Mouse (Mus musculus) ovary, postnatal 36 days (tissue): ENCODE data around the gene Rps6kl1.

ENCODE experiments used
- DNase-seq: peaks from one replicate; pipeline ENCODE4 v3.0.0; 2022; ENCODE audit warnings: low spot score, mixed read lengths

The Rps6kl1 gene

DNA sequence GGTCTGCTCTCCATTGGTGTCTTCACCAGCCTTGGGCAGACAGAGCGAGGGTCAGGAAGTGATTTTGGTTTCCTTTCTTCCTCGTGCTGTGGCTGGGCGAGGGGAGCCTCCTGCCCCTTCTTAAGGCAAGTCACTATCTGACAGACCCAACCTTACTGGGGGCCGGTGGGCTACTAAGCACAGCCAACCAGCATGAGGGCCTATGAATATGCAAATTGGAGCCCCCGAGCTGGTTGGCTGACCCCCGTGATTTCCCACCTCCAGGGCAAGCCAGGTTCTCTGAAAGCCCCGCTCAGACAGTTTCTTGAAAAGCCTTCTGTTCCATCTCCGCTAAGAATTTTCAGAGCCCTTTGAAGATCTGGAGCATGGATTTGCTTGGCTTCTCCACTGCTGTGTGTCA, 44.8 kb downstream of the Rps6kl1 start:
- DNase-seq: no peak

DNA sequence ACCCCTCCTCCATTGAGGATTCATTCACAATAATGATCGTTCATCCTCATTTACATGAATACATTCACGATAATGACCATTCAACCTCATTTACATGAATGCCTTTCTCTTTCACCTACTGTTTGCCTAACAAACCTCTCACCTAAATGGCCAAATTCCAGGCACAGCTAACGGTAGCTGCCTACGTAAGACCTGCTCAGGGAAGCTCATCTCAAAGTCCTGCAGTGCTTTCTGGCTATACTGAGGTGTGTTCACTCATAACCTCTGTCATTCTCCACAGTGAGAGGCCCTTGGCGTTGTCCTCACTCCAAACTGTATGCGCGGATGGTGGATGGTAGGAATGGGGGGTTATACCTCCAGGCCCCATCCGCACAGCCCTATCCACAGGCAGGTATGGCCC, 46.3 kb downstream of the Rps6kl1 start:
- no peak for DNase-seq

DNA sequence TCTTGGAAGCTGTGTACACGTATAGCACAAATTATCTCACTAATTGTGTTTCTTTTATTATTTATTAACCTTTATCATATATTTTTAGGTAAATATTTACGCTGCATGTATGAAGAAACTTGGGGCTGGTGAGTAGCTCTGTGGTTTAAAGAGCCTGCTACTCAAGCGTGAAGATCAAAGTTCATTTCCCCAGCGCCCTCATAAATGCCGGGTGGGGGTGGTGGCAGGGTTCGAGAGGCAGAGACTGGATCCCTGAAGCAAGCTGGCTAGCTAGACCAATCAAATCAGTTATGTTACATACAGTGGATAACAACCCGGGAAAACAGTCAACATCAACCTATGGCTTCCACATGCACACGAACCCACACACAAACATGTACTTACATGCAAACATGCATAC, 48.0 kb downstream of the Rps6kl1 start:
- DNase-seq: no peak

DNA sequence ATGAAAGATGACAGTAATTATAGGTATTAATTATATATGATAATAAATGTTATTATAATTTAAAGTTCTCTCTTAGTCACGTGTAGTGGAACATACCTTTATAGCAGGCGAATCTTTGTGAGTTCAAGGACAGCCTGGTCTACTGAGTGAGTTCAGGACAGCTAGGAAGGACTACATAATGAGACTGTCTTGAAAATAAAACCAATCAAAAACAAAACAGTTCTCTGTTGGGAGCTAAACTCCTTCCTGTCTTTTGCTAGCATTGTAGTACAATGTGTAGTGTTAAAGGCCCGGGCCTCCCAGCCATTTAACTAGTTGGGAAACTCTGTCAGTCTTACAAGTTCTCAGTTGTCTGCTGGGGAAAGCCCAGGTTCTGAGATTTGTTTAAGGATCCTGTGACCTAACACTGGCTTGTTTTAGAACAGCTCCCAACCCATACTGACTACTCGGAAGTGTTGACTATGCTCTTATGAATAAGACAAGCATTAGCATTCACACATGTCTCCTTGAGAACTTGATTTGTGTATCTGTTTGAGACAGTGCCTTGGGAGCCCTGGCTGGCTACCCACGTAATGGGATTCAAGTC, 49.5 kb downstream of the Rps6kl1 start:
- no peak for DNase-seq

DNA sequence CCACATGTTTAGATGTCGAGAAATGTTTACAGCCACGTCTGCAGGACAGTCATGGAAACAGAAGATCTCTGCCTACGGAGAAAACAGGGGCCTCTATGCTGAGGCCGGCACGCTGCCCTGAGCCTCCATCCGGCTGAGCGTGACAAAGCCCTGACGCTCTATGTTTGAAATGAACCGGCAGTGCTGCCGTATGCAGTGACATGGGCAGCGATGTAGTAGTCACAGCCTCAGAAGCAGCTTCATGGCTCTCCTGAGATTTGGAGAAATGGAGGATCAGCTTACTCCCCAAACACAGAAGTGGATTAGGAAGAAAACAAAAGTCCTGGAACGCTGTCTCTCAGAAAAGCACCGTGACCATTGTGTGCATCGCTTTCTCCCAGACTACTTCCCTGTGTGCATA, 50.1 kb downstream of the Rps6kl1 start:
- no peak for DNase-seq

DNA sequence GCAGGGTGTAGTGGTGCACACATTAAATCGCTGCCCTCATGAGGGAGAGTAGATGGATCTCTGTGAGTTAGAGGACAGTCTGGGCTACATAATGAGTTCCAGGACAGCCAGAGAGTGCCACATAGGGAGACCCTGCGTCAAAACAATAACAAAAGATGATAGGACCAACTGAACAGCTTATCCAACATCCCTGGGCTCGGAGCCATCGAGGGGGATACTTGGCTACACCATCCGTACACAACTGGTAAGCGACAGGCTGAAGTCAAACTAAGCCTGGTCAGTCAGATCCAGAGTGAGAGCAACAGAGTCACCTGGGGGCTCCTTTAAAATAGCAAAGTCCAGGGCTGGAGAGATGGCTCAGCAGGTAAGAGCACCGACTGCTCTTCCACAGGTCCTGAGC, 55.2 kb downstream of the Rps6kl1 start:
- no peak for DNase-seq

DNA sequence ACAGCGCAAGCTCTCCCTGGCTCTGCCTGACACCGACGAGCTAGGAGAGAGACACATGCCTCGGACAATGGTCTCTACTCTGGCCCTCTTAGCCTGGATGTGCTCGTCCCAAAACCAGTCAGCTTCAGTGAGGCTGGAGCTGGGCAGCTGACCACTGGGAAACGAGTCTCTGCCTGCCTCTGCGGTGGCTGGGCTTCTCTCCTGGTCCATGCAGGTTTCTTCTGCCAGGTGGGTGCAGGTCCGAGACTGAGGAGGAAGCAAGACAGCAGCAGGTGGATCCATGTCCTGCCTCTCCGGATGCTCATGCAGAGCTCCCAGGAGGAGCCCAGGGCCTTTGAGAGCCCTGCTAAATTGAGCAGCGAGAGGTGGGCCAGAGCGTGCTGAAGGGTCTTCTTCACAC, 55.9 kb downstream of the Rps6kl1 start:
- no peak for DNase-seq

DNA sequence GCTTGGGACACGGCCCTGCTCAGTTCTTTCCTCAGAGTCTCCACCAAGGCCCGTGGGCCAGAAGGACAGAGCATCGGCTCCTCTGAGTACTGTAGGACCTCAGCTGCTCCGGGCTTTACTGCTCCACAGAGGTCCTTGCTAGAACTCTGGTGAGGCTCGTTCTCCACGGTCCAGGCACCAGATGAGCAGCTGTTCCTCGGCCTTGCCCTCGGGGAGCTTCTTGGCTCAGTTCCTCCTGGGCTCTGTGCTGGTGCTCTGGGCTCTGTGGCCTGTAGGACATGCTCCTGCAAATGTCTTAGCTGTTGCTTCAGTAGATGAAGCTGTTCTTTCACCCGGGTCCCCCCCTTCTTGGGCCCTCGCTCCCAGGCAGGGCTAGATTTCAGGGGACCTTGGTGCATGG, 56.4 kb downstream of the Rps6kl1 start:
- DNase-seq: peak; percentile 49

DNA sequence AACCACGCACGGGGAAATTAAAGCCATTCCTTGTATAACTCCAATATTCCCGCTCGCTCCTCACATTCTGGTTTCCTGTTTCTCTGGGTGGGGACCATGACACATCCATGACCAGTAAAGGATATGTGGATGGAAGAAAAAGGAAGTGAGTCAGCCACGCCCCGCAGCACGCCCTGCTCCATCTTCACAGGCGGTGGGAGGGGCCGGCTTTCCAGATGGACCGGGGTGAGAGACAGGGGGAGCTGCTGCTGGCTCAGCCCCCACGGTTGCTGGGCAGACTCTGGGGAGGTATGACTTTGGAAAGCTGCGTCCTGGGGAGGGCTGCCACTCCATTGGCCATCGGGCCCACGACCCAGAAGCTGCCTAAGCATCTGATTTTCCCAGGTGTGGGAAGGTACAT, 57.1 kb downstream of the Rps6kl1 start:
- peak; percentile 44 for DNase-seq

DNA sequence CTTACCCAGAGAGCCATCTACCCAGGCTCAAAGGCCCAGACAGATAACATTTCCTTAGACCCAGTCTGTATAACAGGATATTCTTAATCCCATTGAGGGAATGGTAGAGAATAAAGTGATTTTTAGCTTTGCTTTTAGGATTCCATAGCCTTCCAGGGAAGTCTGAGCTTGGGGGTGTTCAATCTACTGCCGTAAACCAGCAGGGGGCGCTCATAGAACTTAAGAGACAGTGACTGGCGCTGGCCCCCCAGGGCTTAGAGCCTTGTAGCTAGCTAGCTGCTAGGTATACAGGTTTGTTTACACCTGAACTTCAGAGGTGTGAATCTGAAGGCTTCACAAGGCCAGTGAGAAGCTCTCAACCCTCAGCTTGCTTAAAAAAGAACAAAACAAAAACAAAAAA, 58.9 kb downstream of the Rps6kl1 start:
- peak; percentile 56 for DNase-seq

DNA sequence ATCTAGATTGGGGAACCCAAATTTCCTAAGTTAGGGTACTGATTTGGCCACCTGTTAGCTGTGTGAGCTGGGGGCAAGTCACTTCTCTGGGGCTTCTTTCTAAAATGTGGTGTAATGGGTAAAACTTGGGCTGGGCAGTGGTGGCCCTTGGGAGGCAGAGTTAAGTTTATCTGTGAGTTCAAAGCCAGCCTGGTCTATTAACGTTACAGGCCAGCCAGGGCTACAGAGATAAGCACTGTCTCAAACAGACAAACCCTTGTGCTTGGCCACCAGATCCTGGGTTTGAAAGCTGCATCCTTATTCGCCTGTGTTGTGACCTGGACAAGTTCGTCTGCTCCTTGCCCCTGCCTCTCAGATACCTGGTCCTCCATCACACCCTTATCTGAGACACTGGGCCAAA, 59.9 kb downstream of the Rps6kl1 start:
- DNase-seq: no peak

DNA sequence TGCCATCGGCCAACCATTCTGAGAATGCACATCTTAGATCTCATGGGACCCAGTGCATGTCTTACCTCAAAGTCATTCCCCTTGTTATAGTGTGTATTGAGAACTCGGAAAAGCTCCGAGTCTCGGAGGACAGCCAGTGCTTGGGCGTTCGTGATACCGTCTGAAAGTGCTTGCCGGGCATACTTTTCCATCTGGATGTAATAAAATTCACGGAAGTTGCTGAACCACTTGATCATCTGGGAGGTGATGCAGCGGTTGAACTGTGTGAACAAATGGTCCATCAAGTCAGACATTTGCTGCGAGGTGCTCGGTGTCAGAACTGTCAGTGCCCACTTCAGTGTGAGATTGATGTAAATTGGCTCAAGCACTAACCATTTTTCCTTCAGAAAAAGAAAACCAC, 63.2 kb downstream of the Rps6kl1 start:
- no peak for DNase-seq
